9 mouse cellular contexts compared by ENCODE assay signal in the genomic region with DNA sequence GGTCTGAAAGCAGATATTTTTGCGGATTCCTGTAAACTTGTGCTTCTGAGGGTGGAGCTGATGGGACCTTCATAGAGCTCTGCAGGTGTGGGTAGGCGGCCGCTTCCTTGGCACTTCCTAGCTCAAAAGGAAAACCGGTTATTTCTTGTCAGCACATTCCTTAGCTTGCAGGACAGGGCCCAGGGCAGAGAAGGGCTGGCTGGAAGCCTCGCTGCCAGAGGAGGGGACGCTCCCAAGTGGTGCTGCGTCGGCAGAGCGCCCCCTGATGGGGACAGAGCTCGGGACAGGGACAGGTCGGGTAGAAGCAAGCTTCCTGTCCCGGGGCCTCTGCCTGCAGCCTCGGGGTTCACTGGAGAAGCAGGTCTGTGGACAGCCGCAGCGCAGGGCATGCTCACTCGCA. TPM values are rescaled to one million over a fixed set of nuclear protein-coding genes. Genes with fewer than 3 reads are reported as not detected.
DNase-seq lines count a peak whose midpoint lies in the region; ATAC-seq and TF ChIP-seq lines count a peak whose summit lies in the region.
"Had no signal": no experiment of that assay in that cellular context is flagged by ENCODE, and none has a peak within 500 bp of the region (broad histone marks: within the 10 kb centered on the region; RNA-seq: fewer than 3 reads in every experiment).

No protein-coding gene starts in this region.

- DNase-seq in cerebellum, postnatal 14 days: peak; percentile 18 to 41
- DNase-seq in urinary bladder, adult 18-20 months (ENCODE audit: low spot score in 2 of 2): peak; percentile 31 to 36
- DNase-seq in urinary bladder, postnatal 10 days (ENCODE audit: low spot score): no peak
- DNase-seq in heart, postnatal 0 days (ENCODE audit: low spot score): peak; percentile 63
- peak; percentile 18 for DNase-seq in retina, embryonic 14.5 days (ENCODE audit: low spot score)

- TF ChIP-seq EP300 in heart, postnatal 0 days (IDR thresholded peaks at IDR 0.05; ENCODE audit: low read depth): no peak

- peak overlapping the region; percentile 51 for H3K27ac ChIP-seq in heart, postnatal 0 days (ENCODE audit: low read depth)
- peak overlapping the region; percentile 80 for H3K27ac ChIP-seq in limb, embryonic 13.5 days

- peak; percentile 64 for TF ChIP-seq CTCF in heart, postnatal 0 days (IDR thresholded peaks at IDR 0.05; ENCODE audit: low read depth)

- peaks cover 9% of the 10 kb centered on the region; the same call in 1 of the 2 replicates for H3K4me1 ChIP-seq in heart, postnatal 0 days (ENCODE audit: control insufficient read depth, insufficient read depth)
- H3K4me1 ChIP-seq in limb, embryonic 13.5 days: peaks cover 27% of the 10 kb centered on the region

- 23% methylated on average over 16 of the region's 16 CpGs for WGBS in heart, postnatal 0 days
- 25% methylated on average over 16 of the region's 16 CpGs for WGBS in limb, embryonic 13.5 days

- no peaks in the 10 kb centered on the region for H3K9me3 ChIP-seq in heart, postnatal 0 days (replicated peaks; ENCODE audit: control insufficient read depth, low read length)
- no peaks in the 10 kb centered on the region for H3K9me3 ChIP-seq in limb, embryonic 13.5 days

- ATAC-seq in cerebellum, adult (ENCODE audit: insufficient number of reproducible peaks, low FRiP score, low TSS enrichment): no peak
- peak; percentile 85 for ATAC-seq in heart, postnatal 0 days (ENCODE audit: insufficient read depth, low read depth)
- ATAC-seq in limb, embryonic 13.5 days (ENCODE audit: low FRiP score, low read depth): no peak
- ATAC-seq in erythroid progenitor cell, adult 5-6 weeks (replicated peaks; ENCODE audit: low FRiP score, poor library complexity, severe bottlenecking): no peak

- H3K27me3 ChIP-seq in heart, postnatal 0 days (ENCODE audit: control insufficient read depth, insufficient read depth, low read length): no peaks in the 10 kb centered on the region
- no peaks in the 10 kb centered on the region for H3K27me3 ChIP-seq in limb, embryonic 13.5 days
- H3K27me3 ChIP-seq: CH12.LX had no signal

- 0 out of 2 replicates have a peak overlapping the region, but pooled peaks have one; percentile 32 for H3K9ac ChIP-seq in heart, postnatal 0 days (replicated peaks; ENCODE audit: low read depth, low read length)
- no peak overlapping the region for H3K9ac ChIP-seq in limb, embryonic 13.5 days

- 0 out of 2 replicates have a peak, but pooled peaks cover 13% of the 10 kb centered on the region for H3K36me3 ChIP-seq in heart, postnatal 0 days (replicated peaks; ENCODE audit: control insufficient read depth, insufficient read depth, low read length)
- peaks cover 16% of the 10 kb centered on the region for H3K36me3 ChIP-seq in limb, embryonic 13.5 days

- H3K4me2 ChIP-seq in heart, postnatal 0 days (ENCODE audit: low read depth, low read length): peak overlapping the region; percentile 41
- H3K4me2 ChIP-seq in limb, embryonic 13.5 days (replicated peaks): peak overlapping the region; percentile 34

- no peak overlapping the region for H3K4me3 ChIP-seq in heart, postnatal 0 days (ENCODE audit: low read depth, low read length)
- no peak overlapping the region for H3K4me3 ChIP-seq in limb, embryonic 13.5 days

RNA-seq across cellular contexts. Expression of gene Gm35549, which starts 6.2 kb away (rescaled TPM):
- not detected in 2 replicates for total RNA-seq in heart, postnatal 0 days (2014; rRNA removed; ENCODE audit: low replicate concordance)
- 0.20 TPM in 1 of 2 replicates, not detected in the other for polyA plus RNA-seq in heart, postnatal 0 days (2015; fragmentation: Nextera tagmentation; extraction: Ambion mirVana)
- 0.34 and 0.67 TPM in 2 replicates for polyA plus RNA-seq in limb, embryonic 13.5 days (2015; fragmentation: Nextera tagmentation; extraction: Ambion mirVana)
- not detected in 2 replicates for total RNA-seq in erythroid progenitor cell, adult 5-6 weeks (2015; ENCODE audit: low replicate concordance)
- not detected in 2 replicates for total RNA-seq in erythroid progenitor cell, adult 5-6 weeks (2017; ENCODE audit: low replicate concordance)
- total RNA-seq: CH12.LX had no signal

RNA-seq across cellular contexts. Expression of gene Zfp445, which starts 28.1 kb away (rescaled TPM):
- total RNA-seq in heart, postnatal 0 days (2014; rRNA removed; ENCODE audit: low replicate concordance): 51.3 and 72.3 TPM in 2 replicates
- polyA plus RNA-seq in heart, postnatal 0 days (2015; fragmentation: Nextera tagmentation; extraction: Ambion mirVana): 19.0 and 24.6 TPM in 2 replicates
- polyA plus RNA-seq in limb, embryonic 13.5 days (2015; fragmentation: Nextera tagmentation; extraction: Ambion mirVana): 75.2 and 88.0 TPM in 2 replicates
- total RNA-seq in erythroid progenitor cell, adult 5-6 weeks (2015; ENCODE audit: low replicate concordance): 13.7 and 36.5 TPM in 2 replicates
- total RNA-seq in erythroid progenitor cell, adult 5-6 weeks (2017; ENCODE audit: low replicate concordance): 24.8 and 40.7 TPM in 2 replicates

RNA-seq across cellular contexts. Expression of gene Tcaim, which starts 32.3 kb away (rescaled TPM):
- total RNA-seq in heart, postnatal 0 days (2014; rRNA removed; ENCODE audit: low replicate concordance): 4.0 and 6.5 TPM in 2 replicates
- 9.8 and 10.0 TPM in 2 replicates for polyA plus RNA-seq in heart, postnatal 0 days (2015; fragmentation: Nextera tagmentation; extraction: Ambion mirVana)
- polyA plus RNA-seq in limb, embryonic 13.5 days (2015; fragmentation: Nextera tagmentation; extraction: Ambion mirVana): 8.4 TPM in 2 replicates
- total RNA-seq in erythroid progenitor cell, adult 5-6 weeks (2015; ENCODE audit: low replicate concordance): 1.1 and 1.7 TPM in 2 replicates
- 1.7 and 1.9 TPM in 2 replicates for total RNA-seq in erythroid progenitor cell, adult 5-6 weeks (2017; ENCODE audit: low replicate concordance)

RNA-seq across cellular contexts. Expression of gene Zkscan7, which starts 47.8 kb away (rescaled TPM):
- total RNA-seq in heart, postnatal 0 days (2014; rRNA removed; ENCODE audit: low replicate concordance): 3.9 and 5.4 TPM in 2 replicates
- 1.4 and 1.5 TPM in 2 replicates for polyA plus RNA-seq in heart, postnatal 0 days (2015; fragmentation: Nextera tagmentation; extraction: Ambion mirVana)
- 3.7 and 4.9 TPM in 2 replicates for polyA plus RNA-seq in limb, embryonic 13.5 days (2015; fragmentation: Nextera tagmentation; extraction: Ambion mirVana)
- total RNA-seq in erythroid progenitor cell, adult 5-6 weeks (2015; ENCODE audit: low replicate concordance): 0.72 TPM in 1 of 2 replicates, not detected in the other
- 0.23 and 0.39 TPM in 2 replicates for total RNA-seq in erythroid progenitor cell, adult 5-6 weeks (2017; ENCODE audit: low replicate concordance)
